Mouse (Mus musculus) left cerebral cortex, adult 2 months (tissue): ENCODE data around the gene Fhad1. TPM values are rescaled to one million over a fixed set of nuclear protein-coding genes. Genes with fewer than 3 reads are reported as not detected.

Source experiments
- DNase-seq, 2 experiments: peaks; one replicate each; pipeline ENCODE4 v3.0.0; 2021 to 2022; ENCODE audit warnings: low spot score in 2 of 2, mixed read lengths in 1 of 2; ENCODE audit errors: extremely low spot score in 1 of 2
- H3K27ac ChIP-seq: fragments of 200-600 bp; 2 replicates; pipeline ENCODE4 v1.8.1; 2022
- H3K4me3 ChIP-seq: fragments of 200-600 bp; 2 replicates; pipeline ENCODE4 v1.8.1; 2022
- CTCF ChIP-seq: fragments of 200-600 bp; IDR thresholded peaks from 2 replicates; pipeline ENCODE4 v1.8.1; 2022; ENCODE audit warnings: antibody characterized with exemption, mild to moderate bottlenecking, moderate library complexity
- intact Hi-C: fragments of 180-260 bp; cut with DNase I; formaldehyde crosslinking; loops from one replicate; pipeline ENCODE4 v1.15.1; 2025
- total RNA-seq, 2 experiments: library from RNA; stranded (reverse); gene quantifications; 2 replicates each; pipeline ENCODE4 v1.2.3; 2021

Gene Fhad1
- total RNA-seq, 2 experiments from 2014 or later: 9.0 to 9.2 TPM

GRCm38 (mm10) chr4:141959615-141960014, 55.3 kb downstream of the Fhad1 start:
- no peak overlapping the region for H3K4me3 ChIP-seq
- H3K27ac ChIP-seq: peak overlapping the region; percentile 95
- no peak for DNase-seq
- intact Hi-C loops: loop anchor here (10.0 kb wide), 1 partner anchor 235 kb away; the partner anchor contains the start of gene Ddi2
- TF ChIP-seq CTCF: no peak

DNA sequence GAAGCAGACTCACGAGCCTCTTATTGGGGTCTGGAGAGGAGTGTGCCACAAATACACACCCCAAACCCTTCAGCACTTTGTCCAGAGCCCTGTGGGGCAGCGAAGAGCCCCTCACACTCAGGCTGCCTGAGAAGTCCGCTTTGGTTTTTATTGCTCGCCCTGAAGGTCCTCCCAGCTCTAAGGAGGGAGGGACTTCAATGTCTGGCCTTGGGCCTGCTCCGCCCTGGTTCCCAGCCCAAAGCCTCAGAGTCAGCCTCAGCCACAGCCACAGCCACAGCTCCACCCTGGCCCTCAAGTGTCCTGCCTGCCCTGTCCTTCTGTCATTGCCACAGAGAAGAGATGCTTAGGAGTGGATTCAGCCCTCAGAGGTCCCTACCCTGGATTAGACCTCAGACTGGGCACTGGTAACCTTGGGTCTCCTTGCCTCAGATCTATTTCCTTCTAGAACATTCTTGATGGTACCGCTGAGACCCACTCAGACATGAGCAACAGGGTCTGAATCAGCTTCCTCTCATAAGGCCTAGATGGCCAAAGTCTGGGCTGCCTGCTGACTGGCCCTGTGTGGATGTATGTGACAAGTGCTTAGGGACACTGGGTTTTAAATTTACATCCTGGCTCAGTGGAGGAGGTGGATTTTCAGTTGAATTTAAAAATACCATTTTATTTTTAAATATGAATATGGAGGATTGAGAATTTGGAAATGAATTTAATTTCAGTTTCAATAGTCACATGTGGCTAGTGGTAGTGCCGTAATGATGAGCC, 56.1 kb downstream of the Fhad1 start:
- no peak overlapping the region for H3K4me3 ChIP-seq
- intact Hi-C loops: loop anchor here (1.0 to 10.0 kb wide), 2 partner anchors 101 to 234 kb away; partner anchors contain the start of gene Ddi2
- DNase-seq: peak in 1 of 2 experiments; percentile 21
- H3K27ac ChIP-seq: peak overlapping the region; percentile 95
- no peak for TF ChIP-seq CTCF

- intact Hi-C loops: loop anchor here (1.0 to 10.0 kb wide), 2 partner anchors 101 to 233 kb away; partner anchors contain the start of gene Ddi2
- DNase-seq: peak; percentile 73 to 83
- H3K4me3 ChIP-seq: no peak overlapping the region
- peak overlapping the region; percentile 95 for H3K27ac ChIP-seq
- TF ChIP-seq CTCF: peak; percentile 93
Measured at GRCm38 (mm10) chr4:141958188-141958587, 56.7 kb downstream of the Fhad1 start.

DNA sequence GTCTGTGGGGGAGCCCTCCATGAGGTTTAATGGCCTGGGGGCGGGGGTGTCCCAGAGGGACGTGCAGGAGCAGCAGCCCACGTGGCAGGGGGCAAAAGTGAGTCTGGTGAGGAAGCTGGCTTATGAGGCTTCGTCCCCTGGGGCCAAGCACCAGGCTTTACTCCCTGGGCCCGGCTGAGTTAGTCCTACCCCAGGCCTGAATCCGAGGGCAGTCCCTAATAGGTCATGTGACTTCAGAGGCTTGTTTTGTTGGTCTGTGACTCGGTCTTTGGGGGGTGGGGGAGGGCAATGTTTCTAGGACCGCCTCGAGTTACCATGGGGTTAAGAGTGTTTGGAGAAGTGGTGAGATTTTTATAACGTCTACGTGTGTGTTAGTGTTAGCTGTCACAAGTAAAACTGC, 57.1 kb downstream of the Fhad1 start:
- no peak for TF ChIP-seq CTCF
- DNase-seq: no peak
- no peak overlapping the region for H3K27ac ChIP-seq

GRCm38 (mm10) chr4:141956931-141957330, 58.0 kb downstream of the Fhad1 start:
- no peak overlapping the region for H3K4me3 ChIP-seq
- no peak for DNase-seq
- intact Hi-C loops: loop anchor here (10.0 kb wide), 1 partner anchor 232 kb away; the partner anchor contains the start of gene Ddi2
- no peak for TF ChIP-seq CTCF
- no peak overlapping the region for H3K27ac ChIP-seq

More for the DNA sequence above, 57.1 kb downstream of the Fhad1 start:
- H3K4me3 ChIP-seq: no peak overlapping the region
- intact Hi-C loops: loop anchor here (1.0 to 10.0 kb wide), 2 partner anchors 100 to 233 kb away; partner anchors contain the start of gene Ddi2

- no peak for TF ChIP-seq CTCF
- H3K4me3 ChIP-seq: no peak overlapping the region
- DNase-seq: no peak
- intact Hi-C loops: loop anchor here (10.0 kb wide), 1 partner anchor 230 kb away; the partner anchor contains the start of gene Ddi2
- no peak overlapping the region for H3K27ac ChIP-seq
Measured at GRCm38 (mm10) chr4:141954770-141955720, 59.8 kb downstream of the Fhad1 start.

DNA sequence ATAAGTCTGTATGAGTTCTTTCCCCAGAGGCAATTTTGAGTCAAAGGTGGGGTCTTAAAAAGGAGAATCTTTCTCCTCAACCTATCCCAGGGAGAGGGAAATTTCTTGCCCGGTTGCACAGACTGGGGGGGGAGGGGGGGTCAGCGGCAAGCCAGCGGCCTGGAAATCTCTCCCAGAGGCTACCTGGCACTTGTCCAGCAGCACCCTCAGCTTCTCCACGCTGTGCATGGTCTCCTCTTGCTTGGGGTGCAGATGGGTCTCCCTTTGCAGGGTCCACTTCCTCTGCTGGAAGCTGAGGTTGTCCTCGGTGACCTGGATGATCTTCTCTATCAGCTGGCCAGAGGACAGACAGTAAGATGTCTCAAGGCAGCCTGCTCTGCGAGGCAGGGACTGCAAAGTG, 61.0 kb downstream of the Fhad1 start:
- no peak for TF ChIP-seq CTCF
- Histone ChIP-seq H3K4me3 (no peak overlapping the region), H3K27ac (no peak overlapping the region)
- intact Hi-C loops: loop anchor here (2.0 to 10.0 kb wide), 3 partner anchors 25 to 229 kb away; partner anchors contain the start of genes Ddi2 and Efhd2
- no peak for DNase-seq

DNA sequence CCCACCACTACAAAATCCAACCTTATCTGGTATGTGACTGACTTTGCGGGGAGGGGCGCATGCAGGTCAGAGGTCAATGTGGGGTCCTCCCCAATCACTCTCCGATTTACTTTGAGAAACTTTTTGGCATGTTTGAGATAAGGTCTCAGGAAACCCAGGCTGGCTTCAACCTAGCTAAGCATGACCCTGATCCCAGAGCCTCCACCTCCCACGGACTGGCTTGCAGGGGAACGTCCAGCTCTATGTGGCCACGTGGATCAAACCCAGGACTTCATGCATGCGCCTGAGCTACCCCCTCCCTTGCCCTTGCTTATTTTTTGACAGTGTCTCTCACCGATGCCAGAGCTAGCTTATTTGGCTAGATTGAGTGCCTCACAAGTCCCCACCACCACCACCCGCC, 61.6 kb downstream of the Fhad1 start:
- no peak for TF ChIP-seq CTCF
- no peak overlapping the region for H3K4me3 ChIP-seq
- intact Hi-C loops: loop anchor here (2.0 to 10.0 kb wide), 3 partner anchors 24 to 228 kb away; partner anchors contain the start of genes Ddi2 and Efhd2
- no peak for DNase-seq
- peak overlapping the region; percentile 77; the same call in 1 of the 2 replicates for H3K27ac ChIP-seq

DNA sequence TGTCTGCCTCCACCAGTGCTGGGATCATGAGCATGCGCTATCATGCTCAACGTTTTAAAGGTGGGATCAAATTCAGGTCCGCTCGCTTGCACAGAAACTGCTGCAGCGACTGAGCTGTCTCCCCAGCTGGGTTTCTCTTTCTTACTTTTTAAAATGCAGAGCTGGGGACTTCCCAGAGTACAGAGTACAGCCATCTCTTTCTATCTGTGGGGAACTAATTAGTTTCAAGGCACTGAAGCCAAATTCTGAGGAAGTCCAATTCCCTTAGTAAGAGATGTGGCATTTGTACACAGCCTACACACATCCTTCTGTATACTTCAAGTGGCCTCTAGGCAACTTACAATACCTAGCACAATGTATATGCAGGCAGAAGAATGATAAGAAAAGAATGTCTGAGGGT, 62.1 kb downstream of the Fhad1 start:
- DNase-seq: no peak
- Histone ChIP-seq H3K4me3 (no peak overlapping the region), H3K27ac (peak overlapping the region; percentile 77)
- TF ChIP-seq CTCF: no peak
- intact Hi-C loops: loop anchor here (2.0 to 10.0 kb wide), 3 partner anchors 24 to 228 kb away; partner anchors contain the start of genes Ddi2 and Efhd2

- DNase-seq: peak; percentile 54 to 58
- no peak for TF ChIP-seq CTCF
- intact Hi-C loops: loop anchor here (2.0 to 10.0 kb wide), 3 partner anchors 23 to 227 kb away; partner anchors contain the start of genes Ddi2 and Efhd2
- no peak overlapping the region for H3K4me3 ChIP-seq
- H3K27ac ChIP-seq: peak overlapping the region; percentile 77
Measured at GRCm38 (mm10) chr4:141952114-141952513, 62.8 kb downstream of the Fhad1 start.

DNA sequence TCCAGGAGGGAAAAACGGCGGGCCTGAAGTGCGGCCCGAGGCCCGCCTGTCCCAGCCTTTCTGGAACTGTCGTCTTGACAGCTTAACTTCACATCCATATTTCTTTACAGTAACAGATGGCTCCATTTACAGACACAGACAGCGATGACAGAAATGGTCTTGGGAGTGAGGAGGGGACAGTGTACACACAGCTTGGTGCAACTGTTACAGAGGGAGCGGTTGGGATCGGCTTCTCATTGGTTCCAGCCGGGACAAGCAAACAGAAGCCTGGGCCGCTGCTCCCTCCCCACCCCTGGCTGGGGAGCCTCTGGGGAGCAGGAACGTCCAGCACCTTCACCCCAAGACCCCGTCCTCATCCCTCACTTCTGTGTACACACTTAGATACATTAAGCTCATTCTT, 65.4 kb downstream of the Fhad1 start:
- no peak for DNase-seq
- intact Hi-C loops: no loop called here
- no peak for TF ChIP-seq CTCF
- Histone ChIP-seq H3K27ac (peak overlapping the region; percentile 50; the same call in 1 of the 2 replicates), H3K4me3 (no peak overlapping the region)
